Mouse (Mus musculus) embryonic facial prominence, embryonic 10.5 days (tissue): ENCODE measurements around the gene Tom1l2. TPM values are rescaled to one million over a fixed set of nuclear protein-coding genes. Genes with fewer than 3 reads are reported as not detected.

Experiments used
- DNase-seq: peaks from one replicate; pipeline ENCODE4 v3.0.0-alpha.2; 2017; ENCODE audit warnings: low spot score
- H3K27ac ChIP-seq: fragments of 300-500 bp; sonication (generic); replicated peaks from 2 replicates; pipeline ENCODE4 v1.5.1; 2016; ENCODE audit warnings: mild to moderate bottlenecking
- H3K27me3 ChIP-seq: fragments of 300-500 bp; sonication (generic); replicated peaks from 2 replicates; pipeline ENCODE4 v1.6.1; 2016; ENCODE audit warnings: low read depth, mild to moderate bottlenecking; ENCODE audit not compliant: poor library complexity, severe bottlenecking
- H3K36me3 ChIP-seq: fragments of 300-500 bp; sonication (generic); replicated peaks from 2 replicates; pipeline ENCODE4 v1.6.1; 2016; ENCODE audit warnings: mild to moderate bottlenecking, moderate library complexity
- H3K4me1 ChIP-seq: fragments of 300-500 bp; sonication (generic); 2 replicates; pipeline ENCODE4 v1.6.1; 2016
- H3K4me3 ChIP-seq: fragments of 300-500 bp; sonication (generic); 2 replicates; pipeline ENCODE4 v1.5.1; 2016; ENCODE audit warnings: mild to moderate bottlenecking, moderate library complexity
- H3K9me3 ChIP-seq: fragments of 300-500 bp; sonication (generic); 2 replicates; pipeline ENCODE4 v1.6.1; 2016; ENCODE audit warnings: mild to moderate bottlenecking
- WGBS: fragments of 180-500 bp; shearing (Covaris S2); methylation state at CpG from one replicate; pipeline ENCODE4 v1.1.7; 2016; 5-methylcytosine and 5-hydroxymethylcytosine counted together
- polyA plus RNA-seq: library from polyadenylated mRNA; unstranded; fragments of >200 nt; fragmentation: Nextera tagmentation; extraction: Ambion mirVana; gene quantifications from 2 replicates; pipeline ENCODE4 v1.2.1, GENCODE M21; 2016

Tom1l2 gene
- polyA plus RNA-seq, 1 experiment from 2014 or later: 20.4 TPM

DNA sequence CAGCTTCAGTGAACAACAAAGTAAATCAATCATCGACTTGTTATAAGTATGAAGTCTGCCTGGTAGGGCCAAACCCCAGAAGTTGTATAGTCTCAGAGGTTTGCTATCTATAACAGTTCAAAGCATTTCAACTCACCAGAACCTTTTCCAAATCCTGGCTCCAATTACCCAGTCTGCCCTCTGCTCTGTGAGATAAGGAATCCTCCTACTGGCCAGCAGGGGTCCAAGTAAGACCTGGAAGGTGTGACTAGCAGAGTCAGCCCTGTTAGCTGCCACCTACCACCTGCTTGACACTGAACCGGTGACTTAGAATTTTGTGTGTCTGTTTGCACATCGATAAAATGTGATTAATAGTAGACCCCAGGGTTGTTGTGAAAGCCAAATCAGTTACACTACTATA is 14.6 kb upstream of the Tom1l2 start:
- Histone ChIP-seq H3K36me3 (no peaks in the 10 kb centered on the region), H3K9me3 (no peaks in the 10 kb centered on the region), H3K4me3 (no peak overlapping the region), H3K27ac (peak overlapping the region; percentile 86; the same call in 1 of the 2 replicates), H3K4me1 (peaks cover 33% of the 10 kb centered on the region), H3K27me3 (no peaks in the 10 kb centered on the region)
- no peak for DNase-seq
- WGBS: 75% methylated on average over 3 of the region's 3 CpGs

DNA sequence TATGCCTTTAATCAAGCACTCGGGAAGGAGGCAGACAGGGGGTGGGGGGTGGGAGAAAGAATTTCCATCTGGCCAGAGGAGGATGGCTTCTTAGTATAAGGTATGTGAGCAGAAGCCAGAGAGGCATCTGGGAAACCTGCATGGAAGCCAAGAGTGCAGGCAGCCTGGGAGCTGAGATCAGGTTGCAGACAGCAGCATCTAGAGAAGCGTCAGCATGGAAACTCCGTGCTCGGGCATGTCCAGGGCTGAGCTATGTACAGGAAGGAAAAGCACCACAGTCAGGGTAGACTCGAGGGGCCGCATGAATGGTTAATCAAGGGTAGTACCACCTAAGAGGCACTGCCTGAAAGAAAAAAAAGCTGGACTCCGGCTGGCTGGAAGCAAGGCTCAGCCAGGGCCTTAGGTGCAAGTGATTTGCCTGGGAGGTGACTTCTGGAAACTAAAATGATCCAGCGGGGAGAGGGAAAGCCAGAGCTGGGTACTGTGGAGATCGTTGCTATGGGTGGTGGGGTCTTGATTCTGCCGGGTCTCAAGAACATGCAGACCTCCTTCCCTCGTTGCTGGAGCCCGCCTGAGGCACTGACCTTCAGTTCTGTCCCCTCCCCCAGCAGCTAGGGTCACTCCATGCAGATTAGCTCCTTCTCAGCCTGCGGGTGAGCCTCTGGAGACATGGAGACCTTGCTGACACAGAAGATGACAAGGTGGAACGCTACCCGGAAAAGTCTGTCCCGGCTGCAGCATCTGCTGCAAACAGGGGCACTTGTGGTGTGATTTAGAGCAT is 13.7 kb upstream of the Tom1l2 start:
- 26% methylated on average over 16 of the region's 16 CpGs for WGBS
- DNase-seq: peak; percentile 65
- Histone ChIP-seq H3K27me3 (no peaks in the 10 kb centered on the region), H3K27ac (peak overlapping the region; percentile 86), H3K4me3 (peak overlapping the region; percentile 25), H3K36me3 (no peaks in the 10 kb centered on the region), H3K4me1 (peaks cover 33% of the 10 kb centered on the region), H3K9me3 (no peaks in the 10 kb centered on the region)

DNA sequence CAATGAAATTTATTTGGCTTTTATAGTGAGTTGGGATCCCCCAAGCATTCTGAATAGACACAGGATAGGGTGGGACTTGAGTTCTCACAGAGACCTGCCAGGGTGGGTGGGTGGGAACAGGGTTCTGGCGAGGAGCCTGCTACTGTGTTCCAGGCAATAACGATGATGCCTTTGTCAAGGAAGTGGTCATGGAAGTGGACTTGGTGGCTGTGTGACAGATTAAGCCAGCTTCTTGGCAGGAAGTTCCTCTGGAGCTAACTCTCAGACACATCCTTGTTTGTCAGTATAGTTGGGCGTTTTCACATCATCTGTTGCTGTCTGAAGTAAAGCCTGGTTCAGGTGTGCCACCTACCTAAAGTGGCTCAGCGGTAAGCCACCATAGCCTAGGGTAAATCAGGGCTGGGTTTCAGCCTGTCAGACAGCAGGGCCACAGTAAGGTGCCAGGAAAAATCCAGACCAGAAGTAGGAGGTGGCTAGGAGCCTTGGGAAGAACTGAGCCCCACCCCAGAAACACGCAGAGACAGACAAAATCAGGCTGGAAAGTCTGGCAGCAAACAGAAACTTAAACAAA is 8.0 kb upstream of the Tom1l2 start:
- Histone ChIP-seq H3K27me3 (no peaks in the 10 kb centered on the region), H3K27ac (no peak overlapping the region), H3K36me3 (no peaks in the 10 kb centered on the region), H3K9me3 (no peaks in the 10 kb centered on the region), H3K4me1 (peaks cover 13% of the 10 kb centered on the region), H3K4me3 (no peak overlapping the region)
- WGBS: 75% methylated on average over 5 of the region's 5 CpGs
- no peak for DNase-seq

DNA sequence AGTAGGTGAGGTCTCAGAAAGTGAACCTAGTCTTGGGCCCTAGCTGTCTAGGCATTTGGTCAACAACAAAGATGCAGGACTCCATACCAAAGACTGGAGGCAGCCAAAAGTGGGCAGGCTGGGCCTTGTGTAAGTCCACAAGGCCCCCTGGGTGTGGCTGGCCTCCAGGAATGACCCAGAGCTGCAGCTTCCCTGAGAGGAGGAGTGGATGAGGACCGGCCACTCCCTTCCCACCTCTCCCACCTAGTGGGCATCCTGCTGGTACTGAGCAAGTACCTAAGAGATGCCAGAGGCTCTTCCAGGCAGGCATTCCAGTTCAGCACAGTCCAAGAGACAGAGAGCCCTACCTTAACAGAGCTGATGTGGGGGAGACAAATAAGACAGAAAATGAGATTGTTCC is 7.2 kb upstream of the Tom1l2 start:
- Histone ChIP-seq H3K36me3 (no peaks in the 10 kb centered on the region), H3K4me3 (no peak overlapping the region), H3K27me3 (no peaks in the 10 kb centered on the region), H3K9me3 (no peaks in the 10 kb centered on the region), H3K27ac (no peak overlapping the region), H3K4me1 (peaks cover 11% of the 10 kb centered on the region)
- no peak for DNase-seq
- 87% methylated on average over 1 of the region's 1 CpGs for WGBS

DNA sequence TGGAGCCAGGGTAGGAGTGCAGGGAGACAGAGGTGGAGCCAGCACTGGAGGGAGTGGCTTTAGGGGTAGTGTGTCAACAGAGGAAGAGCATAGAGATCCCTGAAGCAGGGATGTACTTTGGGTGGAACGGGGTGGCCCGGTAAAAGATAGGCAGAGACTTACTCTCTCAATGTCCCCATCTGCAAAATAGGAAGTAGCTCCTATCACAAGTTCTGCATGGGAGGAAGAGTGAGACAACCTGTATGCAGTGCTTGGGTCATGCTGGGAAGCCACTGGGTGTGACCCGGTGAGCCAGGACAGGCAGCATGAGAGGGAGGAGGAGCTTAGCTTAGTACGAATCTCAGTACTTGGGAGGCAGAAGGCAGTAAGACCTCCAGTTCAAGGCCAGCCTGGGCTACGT is 6.4 kb upstream of the Tom1l2 start:
- Histone ChIP-seq H3K4me3 (no peak overlapping the region), H3K27ac (no peak overlapping the region), H3K9me3 (no peaks in the 10 kb centered on the region), H3K4me1 (peaks cover 11% of the 10 kb centered on the region), H3K36me3 (no peaks in the 10 kb centered on the region), H3K27me3 (no peaks in the 10 kb centered on the region)
- no peak for DNase-seq
- WGBS: 74% methylated on average over 5 of the region's 5 CpGs

DNA sequence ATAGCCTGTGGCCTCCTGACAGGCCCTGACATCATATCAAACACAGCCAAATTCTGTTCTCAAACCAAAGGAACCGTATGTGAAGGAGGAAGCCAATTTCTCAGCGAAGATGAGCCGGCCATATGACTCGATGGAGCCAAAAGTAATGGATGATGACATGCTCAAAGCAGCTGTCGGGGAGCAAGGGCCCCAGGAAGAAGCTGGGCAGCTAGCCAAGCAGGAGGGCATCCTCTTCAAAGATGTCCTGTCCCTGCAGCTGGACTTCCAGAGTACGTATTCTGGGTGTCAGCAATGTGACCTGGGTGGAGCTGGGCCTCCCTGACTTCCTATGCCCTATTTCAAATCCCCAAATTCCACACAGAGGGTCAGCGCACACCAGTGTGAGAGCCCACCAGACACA is 5.8 kb upstream of the Tom1l2 start:
- Histone ChIP-seq H3K27me3 (no peaks in the 10 kb centered on the region), H3K36me3 (no peaks in the 10 kb centered on the region), H3K4me1 (peaks cover 13% of the 10 kb centered on the region), H3K27ac (no peak overlapping the region), H3K9me3 (no peaks in the 10 kb centered on the region), H3K4me3 (no peak overlapping the region)
- WGBS: 84% methylated on average over 7 of the region's 7 CpGs
- no peak for DNase-seq

DNA sequence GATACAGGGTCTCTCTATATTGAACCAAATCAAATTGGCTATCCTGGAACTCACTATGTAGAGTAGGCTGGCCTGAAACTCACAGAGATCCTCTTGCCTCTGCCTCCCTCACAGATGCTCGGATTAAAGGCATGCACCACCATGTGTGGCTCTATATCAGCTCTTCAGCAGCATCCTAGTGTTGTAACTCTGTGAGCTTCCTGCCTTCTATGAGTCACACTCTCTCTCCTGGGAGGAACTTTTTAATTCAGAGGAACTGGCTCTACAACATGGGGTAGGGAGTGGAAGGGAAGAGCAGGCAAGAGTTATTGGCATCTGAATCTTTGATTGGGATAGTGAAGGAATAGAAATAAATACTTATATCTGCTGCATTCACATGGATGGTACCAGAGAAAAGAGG is 4.4 kb upstream of the Tom1l2 start:
- H3K4me1 ChIP-seq: peaks cover 12% of the 10 kb centered on the region
- 52% methylated on average over 1 of the region's 1 CpGs for WGBS
- no peak overlapping the region for H3K4me3 ChIP-seq
- no peaks in the 10 kb centered on the region for H3K36me3 ChIP-seq
- H3K27me3 ChIP-seq: no peaks in the 10 kb centered on the region
- H3K27ac ChIP-seq: no peak overlapping the region
- H3K9me3 ChIP-seq: no peaks in the 10 kb centered on the region
- DNase-seq: no peak

DNA sequence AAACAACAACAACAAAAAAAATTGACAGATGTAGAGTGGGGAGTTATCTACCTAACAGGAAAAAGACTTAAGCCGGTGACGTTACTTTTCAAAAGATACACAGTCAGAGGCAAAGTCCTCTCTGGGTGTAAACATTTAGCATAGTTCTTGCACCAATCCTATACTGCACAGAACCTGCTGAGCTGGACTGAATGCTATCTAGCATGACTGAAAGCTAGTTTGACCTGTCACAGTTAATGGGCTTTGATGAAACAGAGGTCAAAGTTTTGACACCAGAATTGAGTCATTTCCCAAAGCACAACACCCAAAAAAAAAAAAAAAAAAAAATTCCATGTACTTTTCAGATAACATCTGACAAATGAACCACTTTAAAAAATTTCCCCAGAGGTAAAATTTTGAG is 3.2 kb upstream of the Tom1l2 start:
- peaks cover 22% of the 10 kb centered on the region for H3K4me1 ChIP-seq
- no peaks in the 10 kb centered on the region for H3K36me3 ChIP-seq
- no peaks in the 10 kb centered on the region for H3K27me3 ChIP-seq
- H3K27ac ChIP-seq: no peak overlapping the region
- H3K9me3 ChIP-seq: no peaks in the 10 kb centered on the region
- WGBS: 95% methylated on average over 2 of the region's 2 CpGs
- no peak overlapping the region for H3K4me3 ChIP-seq
- no peak for DNase-seq

DNA sequence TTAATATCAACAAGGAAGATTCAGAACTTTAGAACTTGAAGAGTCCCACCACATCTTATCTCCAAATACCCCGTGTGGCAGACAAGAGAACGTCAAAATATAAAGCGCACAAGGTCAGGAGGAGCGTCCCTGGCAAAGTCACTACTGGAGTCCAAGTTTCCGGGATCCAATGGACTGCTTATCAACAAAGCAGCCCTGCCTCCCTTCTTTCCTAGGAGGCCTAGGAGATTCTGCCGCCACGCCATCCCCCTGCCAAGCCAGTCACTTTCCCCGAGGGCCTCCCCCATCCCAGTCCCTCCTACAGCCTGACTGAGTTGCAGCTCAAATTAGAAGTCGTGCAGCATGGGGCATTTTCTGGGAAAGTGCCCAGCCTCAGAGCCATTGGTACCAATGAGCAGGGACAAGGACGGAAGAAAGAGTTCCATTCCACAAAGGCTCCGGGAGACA is 757 bp downstream of the Tom1l2 start:
- H3K4me3 ChIP-seq: peak overlapping the region; percentile 77
- no peak for DNase-seq
- peak overlapping the region; percentile 80 for H3K27ac ChIP-seq
- 26% methylated on average over 11 of the region's 11 CpGs for WGBS
- no peaks in the 10 kb centered on the region for H3K27me3 ChIP-seq
- H3K4me1 ChIP-seq: peaks cover 22% of the 10 kb centered on the region
- H3K36me3 ChIP-seq: no peaks in the 10 kb centered on the region
- no peaks in the 10 kb centered on the region for H3K9me3 ChIP-seq

DNA sequence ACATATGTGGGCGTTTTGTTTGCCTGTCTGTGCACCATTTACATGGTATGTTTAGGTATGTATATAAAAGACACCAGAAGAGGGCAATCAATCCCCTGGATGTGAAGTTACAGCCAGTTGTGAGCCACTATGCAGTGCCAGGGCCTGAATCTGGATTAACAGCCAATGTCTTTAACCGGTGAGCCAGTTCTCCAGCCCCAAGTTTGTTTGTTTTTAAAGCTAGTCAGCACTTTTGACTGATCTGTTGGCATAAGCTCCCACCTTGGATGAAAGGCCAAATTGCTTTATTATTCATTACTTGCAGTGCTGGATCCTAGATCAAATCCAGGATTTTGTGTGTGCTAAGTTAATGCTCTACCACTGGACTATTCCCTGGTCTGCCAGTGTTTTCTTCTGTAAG is 1.3 kb downstream of the Tom1l2 start:
- H3K4me3 ChIP-seq: peak overlapping the region; percentile 77
- no peak overlapping the region for H3K27ac ChIP-seq
- H3K27me3 ChIP-seq: no peaks in the 10 kb centered on the region
- no peak for DNase-seq
- 58% methylated on average over 2 of the region's 2 CpGs for WGBS
- peaks cover 22% of the 10 kb centered on the region for H3K4me1 ChIP-seq
- H3K9me3 ChIP-seq: no peaks in the 10 kb centered on the region
- H3K36me3 ChIP-seq: no peaks in the 10 kb centered on the region

DNA sequence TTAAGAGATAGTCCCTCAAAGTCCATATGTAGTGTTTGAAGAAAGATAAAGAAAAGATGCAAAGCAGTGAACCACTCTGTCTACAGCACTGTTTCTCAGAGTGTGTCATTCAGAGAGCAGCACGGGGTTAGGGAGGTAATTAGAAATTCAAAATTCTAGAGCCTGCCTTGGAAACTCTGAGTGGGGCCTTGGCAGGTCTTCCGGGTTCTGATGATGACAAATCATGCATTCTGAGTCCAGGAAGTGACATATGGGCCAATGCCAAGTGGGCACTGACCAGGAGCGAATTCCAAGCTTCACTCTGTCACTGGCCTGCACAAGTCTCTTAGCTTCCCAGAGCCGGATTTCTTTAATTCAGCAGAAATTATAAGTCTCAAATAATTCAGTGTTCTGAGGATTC is 6.2 kb downstream of the Tom1l2 start:
- H3K27ac ChIP-seq: no peak overlapping the region
- WGBS: 82% methylated on average over 4 of the region's 4 CpGs
- H3K4me1 ChIP-seq: peaks cover 4% of the 10 kb centered on the region
- no peaks in the 10 kb centered on the region for H3K36me3 ChIP-seq
- no peak overlapping the region for H3K4me3 ChIP-seq
- H3K27me3 ChIP-seq: no peaks in the 10 kb centered on the region
- DNase-seq: no peak
- no peaks in the 10 kb centered on the region for H3K9me3 ChIP-seq

DNA sequence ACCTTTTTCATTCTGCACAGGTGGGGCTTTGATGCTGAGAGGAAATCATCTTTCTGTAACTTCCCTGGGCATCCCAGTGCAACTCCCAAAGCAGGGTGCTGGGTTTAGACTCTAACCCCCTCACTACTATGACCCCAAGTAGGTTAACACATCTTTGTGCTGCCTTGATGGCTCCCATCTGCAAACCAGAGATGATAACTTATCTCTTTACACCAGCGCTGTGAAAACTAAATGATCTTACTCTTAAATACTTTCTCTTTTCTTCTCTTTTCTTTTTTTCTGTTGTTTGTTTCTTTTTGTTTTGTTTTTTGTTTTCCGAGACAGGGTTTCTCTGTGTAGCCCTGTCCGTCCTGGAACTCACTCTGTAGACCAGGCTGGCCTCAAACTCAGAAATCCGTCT is 6.8 kb downstream of the Tom1l2 start:
- no peak overlapping the region for H3K4me3 ChIP-seq
- H3K36me3 ChIP-seq: no peaks in the 10 kb centered on the region
- 79% methylated on average over 4 of the region's 4 CpGs for WGBS
- no peak overlapping the region for H3K27ac ChIP-seq
- H3K27me3 ChIP-seq: no peaks in the 10 kb centered on the region
- H3K9me3 ChIP-seq: no peaks in the 10 kb centered on the region
- DNase-seq: no peak
- 0 out of 2 replicates have a peak, but pooled peaks cover 2% of the 10 kb centered on the region for H3K4me1 ChIP-seq

DNA sequence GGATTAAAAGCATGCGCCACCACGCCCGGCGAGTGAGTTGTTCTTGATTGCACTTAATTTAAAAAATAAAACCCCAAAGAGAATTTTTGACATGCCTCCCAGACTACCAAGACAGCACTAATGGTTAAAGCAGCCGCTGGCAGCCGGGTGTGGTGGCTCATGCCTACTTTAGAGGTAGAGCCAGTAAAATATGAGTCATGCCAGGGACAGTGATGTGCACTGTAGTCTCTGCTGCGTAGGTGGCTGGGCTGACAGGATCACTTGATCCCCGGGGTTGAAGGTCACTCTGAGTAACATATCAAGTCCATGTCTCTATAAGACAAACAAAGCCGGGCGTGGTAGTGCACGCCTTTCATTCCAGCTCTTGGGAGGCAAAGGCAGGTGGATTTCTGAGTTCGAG is 13.3 kb downstream of the Tom1l2 start:
- Histone ChIP-seq H3K36me3 (no peaks in the 10 kb centered on the region), H3K27me3 (no peaks in the 10 kb centered on the region), H3K9me3 (no peaks in the 10 kb centered on the region), H3K4me1 (0 out of 2 replicates have a peak, but pooled peaks cover 2% of the 10 kb centered on the region), H3K27ac (no peak overlapping the region), H3K4me3 (no peak overlapping the region)
- 91% methylated on average over 12 of the region's 12 CpGs for WGBS
- DNase-seq: no peak
